Mouse (Mus musculus) liver, embryonic 14.5 days (tissue): ENCODE results near the gene Nckap5l. TPM values are rescaled to one million over a fixed set of nuclear protein-coding genes. Genes with fewer than 3 reads are reported as not detected.

ENCODE experiments used
- ATAC-seq: fragments of 200-750 bp; cut with Nextera tagmentation; 2 replicates; pipeline ENCODE4 v1.8.0; 2017; ENCODE audit warnings: moderate number of reproducible peaks, mild to moderate bottlenecking, moderate library complexity; ENCODE audit not compliant: insufficient read depth
- DNase-seq, 3 experiments: peaks; one replicate each; pipeline ENCODE4 v3.0.0-alpha.2; 2012 to 2013; ENCODE audit warnings: low read depth in 3 of 3, low spot score in 3 of 3
- H3K27ac ChIP-seq: fragments of 300-500 bp; sonication (generic); 2 replicates; pipeline ENCODE4 v1.5.1; 2014; ENCODE audit warnings: moderate library complexity, mild to moderate bottlenecking, control low read depth, inconsistent platforms
- H3K27me3 ChIP-seq: fragments of 300-500 bp; sonication (generic); 2 replicates; pipeline ENCODE4 v1.6.1; 2014; ENCODE audit warnings: mild to moderate bottlenecking, low read length, moderate library complexity; ENCODE audit not compliant: control insufficient read depth, insufficient read depth
- H3K36me3 ChIP-seq: fragments of 300-500 bp; sonication (generic); replicated peaks from 2 replicates; pipeline ENCODE4 v1.6.1; 2014; ENCODE audit warnings: low read depth; ENCODE audit not compliant: control insufficient read depth, insufficient read depth
- H3K4me1 ChIP-seq, 2 experiments: fragments of 200-500 bp in 1 of 2; fragments of 300-500 bp in 1 of 2; sonication (generic) in 1 of 2; replicated peaks; 2 replicates each; pipeline ENCODE4 v1.6.1; 2012 to 2014; ENCODE audit warnings: antibody characterized with exemption in 1 of 2, inconsistent platforms in 1 of 2, low read length in 1 of 2; ENCODE audit not compliant: control insufficient read depth in 2 of 2, insufficient read depth in 2 of 2
- H3K4me2 ChIP-seq: fragments of 300-500 bp; sonication (generic); 2 replicates; pipeline ENCODE4 v1.6.1; 2014; ENCODE audit warnings: low read depth, mild to moderate bottlenecking, control low read depth, moderate library complexity
- H3K4me3 ChIP-seq, 2 experiments: fragments of 200-500 bp in 1 of 2; fragments of 300-500 bp in 1 of 2; sonication (generic) in 1 of 2; 2 replicates each; pipeline ENCODE4 v1.5.1; 2012 to 2014; ENCODE audit warnings: low read depth in 2 of 2, low read length in 2 of 2, mild to moderate bottlenecking in 2 of 2, control low read depth in 1 of 2, inconsistent platforms in 1 of 2, moderate library complexity in 1 of 2; ENCODE audit not compliant: insufficient read depth in 1 of 2
- H3K9ac ChIP-seq: fragments of 300-500 bp; sonication (generic); replicated peaks from 2 replicates; pipeline ENCODE4 v1.6.1; 2014; ENCODE audit warnings: mild to moderate bottlenecking, control low read depth, moderate library complexity
- H3K9me3 ChIP-seq: fragments of 300-500 bp; sonication (generic); 2 replicates; pipeline ENCODE4 v1.6.1; 2016; ENCODE audit warnings: low read length, mixed read lengths; ENCODE audit not compliant: control insufficient read depth
- CTCF ChIP-seq: IDR thresholded peaks from 2 replicates; pipeline ENCODE4 v1.5.1; 2016; ENCODE audit warnings: antibody characterized with exemption, low read depth, control low read depth
- EP300 ChIP-seq: IDR thresholded peaks from 2 replicates; pipeline ENCODE4 v1.6.1; 2016; ENCODE audit warnings: antibody characterized with exemption, low read depth
- WGBS: fragments of 180-500 bp; shearing (Covaris S2); extraction: QIAGEN DNeasy Blood & Tissue Kit; methylation state at CpG from one replicate; pipeline ENCODE4 v1.1.7; 2014; ENCODE audit not compliant: insufficient replicate concordance; 5-methylcytosine and 5-hydroxymethylcytosine counted together
- polyA plus RNA-seq, 2 experiments: library from polyadenylated mRNA; depleted of rRNA in 1 of 2; stranded (reverse) in 1 of 2; unstranded in 1 of 2; fragments of >200 nt; fragmentation: Nextera tagmentation in 1 of 2; extraction: Ambion mirVana in 1 of 2; gene quantifications; 2 replicates each; pipeline versions ENCODE4 v1.2.1 to v1.2.3; 2012 to 2014

Nckap5l gene
- polyA plus RNA-seq, 2 experiments, result 0.70 to 1.4 TPM

- Histone ChIP-seq H3K36me3 (no peaks in the 10 kb centered on the region), H3K27me3 (peaks cover 23% of the 10 kb centered on the region), H3K4me1 (peaks cover 0 to 3% of the 10 kb centered on the region in 2 experiments; a peak in 2 of 4 replicates), H3K27ac (no peak overlapping the region), H3K4me3 (no peak overlapping the region), H3K4me2 (no peak overlapping the region), H3K9me3 (no peaks in the 10 kb centered on the region), H3K9ac (no peak overlapping the region)
- WGBS, result 57% methylated on average over 9 of the region's 9 CpGs
- DNase-seq (no peak), ATAC-seq (no peak)
- no peak for TF ChIP-seq CTCF
- no peak for TF ChIP-seq EP300
Observed at GRCm38 (mm10) chr15:99372761-99373160, 84.8 kb downstream of the Nckap5l start.

Other genes with a start within 250 kb of the Nckap5l start
- gene Kcnh3, start 232.9 kb downstream of the Nckap5l start, polyA plus RNA-seq (2012; rRNA removed), result 0.12 and 0.13 TPM in 2 replicates
- 0.13 TPM in 2 replicates for gene Kcnh3, start 232.9 kb downstream of the Nckap5l start, polyA plus RNA-seq (2014; fragmentation: Nextera tagmentation; extraction: Ambion mirVana)
- 25.6 and 26.2 TPM in 2 replicates for gene Mcrs1, start 205.8 kb downstream of the Nckap5l start, polyA plus RNA-seq (2012; rRNA removed)
- gene Mcrs1, start 205.8 kb downstream of the Nckap5l start, polyA plus RNA-seq (2014; fragmentation: Nextera tagmentation; extraction: Ambion mirVana), result 41.2 and 47.1 TPM in 2 replicates
- 8.0 and 8.9 TPM in 2 replicates for gene Prpf40b, start 162.7 kb downstream of the Nckap5l start, polyA plus RNA-seq (2012; rRNA removed)
- gene Prpf40b, start 162.7 kb downstream of the Nckap5l start, polyA plus RNA-seq (2014; fragmentation: Nextera tagmentation; extraction: Ambion mirVana), result 3.6 and 4.0 TPM in 2 replicates
- gene Fam186b, start 161.9 kb downstream of the Nckap5l start, polyA plus RNA-seq (2012; rRNA removed), result 0.01 TPM in 2 replicates
- gene Fam186b, start 161.9 kb downstream of the Nckap5l start, polyA plus RNA-seq (2014; fragmentation: Nextera tagmentation; extraction: Ambion mirVana), result 0.21 TPM in 1 of 2 replicates, not detected in the other
- 3.2 and 3.7 TPM in 2 replicates for gene Fmnl3, start 87.3 kb downstream of the Nckap5l start, polyA plus RNA-seq (2012; rRNA removed)
- gene Fmnl3, start 87.3 kb downstream of the Nckap5l start, polyA plus RNA-seq (2014; fragmentation: Nextera tagmentation; extraction: Ambion mirVana), result 1.4 and 1.5 TPM in 2 replicates
- 88.2 and 99.7 TPM in 2 replicates for gene Tmbim6, start 64.9 kb downstream of the Nckap5l start, polyA plus RNA-seq (2012; rRNA removed)
- 187 and 202 TPM in 2 replicates for gene Tmbim6, start 64.9 kb downstream of the Nckap5l start, polyA plus RNA-seq (2014; fragmentation: Nextera tagmentation; extraction: Ambion mirVana)
- gene Bcdin3d, start 17.0 kb upstream of the Nckap5l start, polyA plus RNA-seq (2012; rRNA removed), result 3.0 and 3.3 TPM in 2 replicates
- gene Bcdin3d, start 17.0 kb upstream of the Nckap5l start, polyA plus RNA-seq (2014; fragmentation: Nextera tagmentation; extraction: Ambion mirVana), result 5.0 TPM in 2 replicates
- gene Faim2, start 70.4 kb upstream of the Nckap5l start, polyA plus RNA-seq (2012; rRNA removed), result 0.02 TPM in 1 of 2 replicates, not detected in the other
- gene Faim2, start 70.4 kb upstream of the Nckap5l start, polyA plus RNA-seq (2014; fragmentation: Nextera tagmentation; extraction: Ambion mirVana), result not detected in 2 replicates
- not detected in 2 replicates for gene Aqp2, start 121.3 kb upstream of the Nckap5l start, polyA plus RNA-seq (2012; rRNA removed)
- gene Aqp2, start 121.3 kb upstream of the Nckap5l start, polyA plus RNA-seq (2014; fragmentation: Nextera tagmentation; extraction: Ambion mirVana), result not detected in 2 replicates
- 0.07 and 0.09 TPM in 2 replicates for gene Aqp5, start 133.0 kb upstream of the Nckap5l start, polyA plus RNA-seq (2012; rRNA removed)
- not detected in 2 replicates for gene Aqp5, start 133.0 kb upstream of the Nckap5l start, polyA plus RNA-seq (2014; fragmentation: Nextera tagmentation; extraction: Ambion mirVana)
- not detected in 2 replicates for gene Aqp6, start 143.7 kb upstream of the Nckap5l start, polyA plus RNA-seq (2012; rRNA removed)
- gene Aqp6, start 143.7 kb upstream of the Nckap5l start, polyA plus RNA-seq (2014; fragmentation: Nextera tagmentation; extraction: Ambion mirVana), result not detected in 2 replicates
- gene Racgap1, start 193.9 kb upstream of the Nckap5l start, polyA plus RNA-seq (2012; rRNA removed), result 41.6 and 53.5 TPM in 2 replicates
- gene Racgap1, start 193.9 kb upstream of the Nckap5l start, polyA plus RNA-seq (2014; fragmentation: Nextera tagmentation; extraction: Ambion mirVana), result 51.1 and 55.4 TPM in 2 replicates
- 0.15 and 0.34 TPM in 2 replicates for gene Asic1, start 212.6 kb upstream of the Nckap5l start, polyA plus RNA-seq (2012; rRNA removed)
- gene Asic1, start 212.6 kb upstream of the Nckap5l start, polyA plus RNA-seq (2014; fragmentation: Nextera tagmentation; extraction: Ambion mirVana), result 0.04 and 0.06 TPM in 2 replicates
- gene Smarcd1, start 244.4 kb upstream of the Nckap5l start, polyA plus RNA-seq (2012; rRNA removed), result 6.7 and 6.9 TPM in 2 replicates
- 4.4 and 4.8 TPM in 2 replicates for gene Smarcd1, start 244.4 kb upstream of the Nckap5l start, polyA plus RNA-seq (2014; fragmentation: Nextera tagmentation; extraction: Ambion mirVana)
- not detected in 2 replicates for gene Gm17349, start 247.7 kb upstream of the Nckap5l start, polyA plus RNA-seq (2012; rRNA removed)
- gene Gm17349, start 247.7 kb upstream of the Nckap5l start, polyA plus RNA-seq (2014; fragmentation: Nextera tagmentation; extraction: Ambion mirVana), result not detected in 2 replicates